Mouse (Mus musculus) testis, adult 2 months (tissue): ENCODE measurements around the gene Mettl16. TPM values are rescaled to one million over a fixed set of nuclear protein-coding genes. Genes with fewer than 3 reads are reported as not detected.
A peak's percentile ranks its signal among the peaks of the same experiment; 100 is the strongest.

Experiments used
- H3K27ac ChIP-seq: fragments of 200-500 bp; 2 replicates; pipeline ENCODE4 v1.5.1; 2012; ENCODE audit warnings: low read depth, low read length; ENCODE audit not compliant: control insufficient read depth, insufficient read depth
- H3K27me3 ChIP-seq: fragments of 200-500 bp; 2 replicates; pipeline ENCODE4 v1.6.1; 2012; ENCODE audit warnings: mild to moderate bottlenecking, low read length, moderate library complexity; ENCODE audit not compliant: control insufficient read depth, insufficient read depth
- H3K36me3 ChIP-seq: fragments of 200-500 bp; 2 replicates; pipeline ENCODE4 v1.6.1; 2012; ENCODE audit warnings: mild to moderate bottlenecking, low read length; ENCODE audit not compliant: control insufficient read depth, insufficient read depth
- H3K4me1 ChIP-seq: fragments of 200-500 bp; 2 replicates; pipeline ENCODE4 v1.6.1; 2012; ENCODE audit warnings: low read length; ENCODE audit not compliant: control insufficient read depth, insufficient read depth
- H3K4me3 ChIP-seq: fragments of 200-500 bp; 2 replicates; pipeline ENCODE4 v1.5.1; 2012; ENCODE audit warnings: low read depth, mild to moderate bottlenecking, low read length, moderate library complexity, mixed read lengths; ENCODE audit not compliant: control insufficient read depth
- CTCF ChIP-seq: fragments of 200-500 bp; IDR thresholded peaks from 2 replicates; pipeline ENCODE4 v1.5.1; 2012; ENCODE audit warnings: low read depth, mild to moderate bottlenecking, inconsistent platforms, low read length, moderate library complexity; ENCODE audit not compliant: control insufficient read depth, insufficient read depth, insufficient replicate concordance
- POLR2A ChIP-seq: fragments of 200-500 bp; IDR thresholded peaks from 2 replicates; pipeline ENCODE4 v1.6.1; 2012; ENCODE audit warnings: low read depth, mild to moderate bottlenecking, inconsistent platforms, low read length, moderate library complexity; ENCODE audit not compliant: control insufficient read depth
- polyA plus RNA-seq: library from polyadenylated mRNA; depleted of rRNA; stranded (reverse); fragments of >200 nt; gene quantifications from 2 replicates; pipeline ENCODE4 v1.2.3, GENCODE M21; 2012

Mettl16 gene
- polyA plus RNA-seq, 1 experiment, result 5.3 TPM

DNA sequence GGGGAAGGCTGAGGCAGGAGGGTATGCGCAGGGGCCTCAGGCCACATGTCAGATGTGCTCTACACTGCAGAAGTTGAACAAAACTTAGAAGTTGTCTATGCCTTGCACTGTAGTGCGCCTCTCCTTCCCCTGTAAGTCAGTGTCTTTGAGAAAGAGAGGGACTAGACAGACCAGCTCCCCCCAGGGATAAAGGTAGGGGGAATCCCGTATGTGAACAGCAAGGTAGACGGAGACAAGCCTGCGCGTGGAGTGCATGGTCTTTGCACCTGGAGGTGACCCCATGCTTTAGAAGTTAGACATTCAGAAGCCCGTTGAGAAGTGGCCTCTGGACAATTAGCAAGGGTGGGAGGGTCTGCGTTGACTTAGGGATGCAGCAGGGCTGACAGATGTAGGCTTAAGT is 70.1 kb downstream of the Mettl16 start:
- TF ChIP-seq POLR2A, result no peak
- TF ChIP-seq CTCF, result no peak
- Histone ChIP-seq H3K27me3 (no peaks in the 10 kb centered on the region), H3K36me3 (no peaks in the 10 kb centered on the region), H3K4me1 (peaks cover 32% of the 10 kb centered on the region), H3K4me3 (peak overlapping the region; percentile 81), H3K27ac (no peak overlapping the region)

DNA sequence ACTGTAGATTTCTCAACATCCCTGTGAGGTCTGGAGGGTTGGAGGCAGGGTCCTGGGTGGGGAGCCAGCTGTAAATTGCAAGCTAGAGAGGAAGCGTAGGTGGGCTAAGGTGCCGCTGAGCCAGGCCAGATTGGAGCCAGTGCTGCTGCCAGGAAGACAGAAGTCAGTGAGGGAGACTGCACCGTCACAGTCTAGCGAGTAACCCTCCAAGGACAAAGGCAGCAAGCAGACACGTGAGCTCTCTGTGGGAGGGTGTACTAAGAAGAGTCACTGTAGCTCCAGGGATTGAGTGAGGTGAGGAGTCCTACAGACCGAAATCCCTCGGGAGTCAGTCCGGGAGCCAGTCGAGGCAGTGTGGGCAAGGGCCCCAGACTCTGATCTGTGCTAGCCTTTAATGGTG is 70.7 kb downstream of the Mettl16 start:
- peak overlapping the region; percentile 81 for H3K4me3 ChIP-seq
- H3K27ac ChIP-seq, result no peak overlapping the region
- peaks cover 26% of the 10 kb centered on the region for H3K4me1 ChIP-seq
- no peaks in the 10 kb centered on the region for H3K27me3 ChIP-seq
- H3K36me3 ChIP-seq, result no peaks in the 10 kb centered on the region
- TF ChIP-seq POLR2A (0 out of 2 replicates have a peak, but pooled peaks have one; percentile 43), CTCF (no peak; the same call in 1 of the 2 replicates)

DNA sequence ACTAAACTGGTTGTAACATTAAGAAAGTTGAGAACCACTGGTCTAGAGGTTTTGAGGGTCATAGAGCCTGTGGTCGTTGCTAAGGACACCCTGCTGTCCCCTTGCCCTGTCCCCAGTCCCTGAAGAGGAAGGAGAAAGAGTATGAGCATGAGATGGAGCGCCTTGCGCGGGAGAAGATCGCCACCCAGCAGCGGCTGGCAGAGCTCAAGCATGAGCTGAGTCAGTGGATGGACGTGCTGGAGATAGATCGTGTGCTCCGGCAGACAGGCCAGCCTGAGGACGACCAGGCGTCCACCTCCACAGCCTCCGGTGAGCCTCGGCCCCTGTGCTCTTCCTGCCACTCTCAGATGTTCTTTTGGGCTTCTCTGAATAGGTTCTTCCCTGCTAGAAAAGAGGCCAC is 71.4 kb downstream of the Mettl16 start:
- no peaks in the 10 kb centered on the region for H3K36me3 ChIP-seq
- peaks cover 20% of the 10 kb centered on the region for H3K4me1 ChIP-seq
- TF ChIP-seq POLR2A, result no peak
- no peak for TF ChIP-seq CTCF
- H3K27ac ChIP-seq, result no peak overlapping the region
- H3K4me3 ChIP-seq, result peak overlapping the region; percentile 14; the same call in 1 of the 2 replicates
- no peaks in the 10 kb centered on the region for H3K27me3 ChIP-seq

DNA sequence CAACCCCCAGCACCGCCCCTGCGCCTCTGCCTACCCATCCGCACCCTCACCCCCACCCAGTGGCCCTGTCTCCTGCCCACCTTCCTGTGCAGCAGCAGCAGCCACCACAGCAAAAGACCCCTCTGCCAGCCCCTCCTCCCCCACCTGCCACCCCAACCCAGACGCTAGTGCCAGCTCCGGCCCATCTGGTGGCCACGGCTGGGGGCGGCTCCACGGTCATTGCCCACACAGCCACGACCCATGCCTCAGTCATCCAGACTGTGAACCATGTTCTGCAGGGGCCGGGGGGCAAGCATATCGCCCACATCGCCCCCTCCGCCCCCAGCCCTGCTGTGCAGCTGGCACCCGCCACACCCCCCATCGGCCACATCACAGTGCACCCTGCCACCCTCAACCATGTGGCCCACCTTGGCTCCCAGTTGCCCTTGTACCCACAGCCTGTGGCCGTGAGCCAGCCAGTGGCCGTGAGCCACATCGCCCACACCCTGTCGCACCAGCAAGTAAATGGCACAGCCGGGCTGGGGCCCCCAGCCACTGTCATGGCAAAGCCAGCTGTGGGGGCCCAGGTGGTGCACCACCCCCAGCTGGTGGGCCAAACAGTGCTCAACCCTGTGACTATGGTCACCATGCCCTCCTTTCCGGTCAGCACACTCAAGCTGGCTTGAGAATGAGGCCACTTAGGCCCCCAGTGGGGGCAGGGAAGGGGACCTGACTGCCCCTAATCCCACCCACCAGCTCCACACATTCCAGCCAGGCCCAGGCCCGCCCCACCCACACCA is 72.2 kb downstream of the Mettl16 start:
- peaks cover 17% of the 10 kb centered on the region for H3K4me1 ChIP-seq
- TF ChIP-seq POLR2A, result no peak
- TF ChIP-seq CTCF, result no peak
- no peaks in the 10 kb centered on the region for H3K27me3 ChIP-seq
- no peak overlapping the region for H3K4me3 ChIP-seq
- no peak overlapping the region for H3K27ac ChIP-seq
- no peaks in the 10 kb centered on the region for H3K36me3 ChIP-seq

DNA sequence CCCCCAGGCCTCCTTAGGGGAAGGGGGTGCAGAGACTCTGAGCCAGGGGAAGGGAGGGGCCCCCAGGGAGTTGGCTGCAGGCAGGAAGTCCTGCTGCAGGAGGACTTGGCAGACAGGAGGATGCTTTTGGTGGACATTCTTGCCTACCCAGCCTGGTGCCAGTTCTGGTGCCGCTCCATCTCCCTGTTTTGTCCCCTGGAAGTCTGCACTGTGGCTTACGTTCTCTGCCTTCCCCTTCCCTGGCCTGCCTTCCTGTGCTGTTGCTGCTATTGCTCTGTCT is 72.7 kb downstream of the Mettl16 start:
- Histone ChIP-seq H3K27ac (no peak overlapping the region), H3K4me1 (peaks cover 21% of the 10 kb centered on the region), H3K36me3 (no peaks in the 10 kb centered on the region), H3K27me3 (no peaks in the 10 kb centered on the region), H3K4me3 (no peak overlapping the region)
- TF ChIP-seq POLR2A, result no peak
- TF ChIP-seq CTCF, result no peak

DNA sequence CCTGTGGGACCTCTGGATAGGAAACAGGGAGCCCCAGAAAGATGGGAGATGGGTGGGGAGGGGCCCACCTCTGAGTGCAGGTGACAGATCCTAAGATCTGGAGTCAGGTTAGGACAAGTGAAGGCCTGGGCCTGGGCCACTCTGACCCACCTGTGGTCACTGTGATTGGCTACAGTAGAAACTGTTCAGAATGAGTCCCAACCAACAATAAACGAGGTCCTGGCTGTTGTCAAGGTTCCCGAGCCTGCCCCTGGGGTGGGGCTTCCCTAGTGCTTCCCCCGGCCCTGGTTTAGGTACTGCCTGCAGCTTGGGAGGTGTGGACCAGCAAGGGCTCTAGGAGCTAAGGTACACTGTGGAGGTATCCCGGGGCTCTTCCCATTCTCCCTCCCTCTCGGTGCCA is 73.1 kb downstream of the Mettl16 start:
- Histone ChIP-seq H3K36me3 (no peaks in the 10 kb centered on the region), H3K27me3 (no peaks in the 10 kb centered on the region), H3K4me1 (peaks cover 21% of the 10 kb centered on the region), H3K4me3 (no peak overlapping the region), H3K27ac (no peak overlapping the region)
- 0 out of 2 replicates have a peak, but pooled peaks have one; percentile 36 for TF ChIP-seq POLR2A
- TF ChIP-seq CTCF, result no peak

DNA sequence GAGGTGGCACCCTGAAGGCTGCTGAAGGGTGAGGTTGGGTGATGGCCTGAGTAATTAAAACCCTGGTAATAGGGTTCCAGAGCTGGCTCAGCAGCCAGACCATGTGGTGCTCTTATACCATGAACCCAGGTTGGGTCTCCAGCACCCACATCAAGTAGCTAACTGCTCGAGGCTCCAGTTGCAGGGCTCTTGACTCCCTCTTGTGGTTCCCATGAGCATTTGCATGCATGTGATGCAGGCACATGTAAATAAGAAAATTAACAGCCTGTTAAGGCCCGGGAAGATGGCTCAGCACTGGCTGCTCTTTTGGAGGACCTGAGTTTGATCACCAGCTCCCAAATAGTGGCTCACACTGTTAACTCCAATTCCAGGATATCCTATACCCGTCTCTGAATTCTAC is 75.2 kb downstream of the Mettl16 start:
- no peaks in the 10 kb centered on the region for H3K36me3 ChIP-seq
- H3K27me3 ChIP-seq, result no peaks in the 10 kb centered on the region
- H3K27ac ChIP-seq, result no peak overlapping the region
- no peak overlapping the region for H3K4me3 ChIP-seq
- peaks cover 6% of the 10 kb centered on the region for H3K4me1 ChIP-seq
- TF ChIP-seq POLR2A (no peak), CTCF (peak; percentile 43; the same call in 1 of the 2 replicates)

DNA sequence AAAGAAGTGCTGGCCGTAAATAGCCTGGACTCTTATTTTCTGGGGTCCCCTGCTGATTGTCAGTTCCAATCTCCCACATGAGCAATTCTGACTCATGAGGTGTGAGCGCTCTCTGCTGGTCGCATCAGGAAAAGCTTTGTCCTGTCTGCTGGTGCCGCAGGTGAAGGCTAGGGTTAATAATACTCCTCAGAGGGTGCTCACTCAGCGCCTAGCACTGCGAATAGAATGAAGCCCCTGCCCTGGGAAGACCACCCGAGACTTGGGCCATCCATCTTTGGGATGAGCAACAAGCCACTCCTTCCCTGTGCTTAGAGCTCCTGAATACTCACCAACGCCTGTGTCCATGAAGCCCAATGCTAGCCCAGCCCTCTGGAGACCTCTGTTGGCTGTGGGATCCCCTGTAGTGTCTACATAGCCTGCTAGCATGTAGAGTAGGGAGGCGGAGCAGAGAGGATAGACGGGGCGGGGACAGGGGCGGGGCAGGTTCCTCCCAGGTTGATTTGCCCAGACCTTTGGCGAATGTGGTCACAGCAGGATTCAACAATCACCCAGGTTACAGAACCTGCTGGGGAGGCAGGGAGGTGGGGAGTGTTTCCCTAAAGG is 77.4 kb downstream of the Mettl16 start:
- Histone ChIP-seq H3K4me1 (peaks cover 6% of the 10 kb centered on the region), H3K36me3 (no peaks in the 10 kb centered on the region), H3K27me3 (no peaks in the 10 kb centered on the region), H3K27ac (no peak overlapping the region), H3K4me3 (no peak overlapping the region)
- TF ChIP-seq CTCF (peak; percentile 65; the same call in 1 of the 2 replicates), POLR2A (no peak)
